Mouse (Mus musculus) testis, postnatal 14 days (tissue): ENCODE measurements around the gene Mad1l1.

Experiments used
- DNase-seq: peaks from one replicate; pipeline ENCODE4 v3.0.0; 2021; ENCODE audit warnings: low spot score

Gene Mad1l1

GRCm38 (mm10) chr5:140176370-140176769, 145.0 kb downstream of the Mad1l1 start:
- DNase-seq, result no peak

GRCm38 (mm10) chr5:140174814-140175490, 146.4 kb downstream of the Mad1l1 start:
- no peak for DNase-seq

- DNase-seq, result no peak
Measured at GRCm38 (mm10) chr5:140174066-140174465, 147.3 kb downstream of the Mad1l1 start.

- DNase-seq, result no peak
Measured at GRCm38 (mm10) chr5:140173181-140173580, 148.2 kb downstream of the Mad1l1 start.

- no peak for DNase-seq
Measured at GRCm38 (mm10) chr5:140171710-140172109, 149.6 kb downstream of the Mad1l1 start.

- DNase-seq, result no peak
Measured at GRCm38 (mm10) chr5:140167531-140167930, 153.8 kb downstream of the Mad1l1 start.

GRCm38 (mm10) chr5:140167080-140167479, 154.3 kb downstream of the Mad1l1 start:
- DNase-seq, result no peak

GRCm38 (mm10) chr5:140163947-140164346, 157.4 kb downstream of the Mad1l1 start:
- DNase-seq, result no peak

GRCm38 (mm10) chr5:140162071-140162845, 159.1 kb downstream of the Mad1l1 start:
- no peak for DNase-seq

- DNase-seq, result no peak
Measured at GRCm38 (mm10) chr5:140159007-140159406, 162.3 kb downstream of the Mad1l1 start.

- DNase-seq, result no peak
Measured at GRCm38 (mm10) chr5:140157886-140158627, 163.3 kb downstream of the Mad1l1 start.

GRCm38 (mm10) chr5:140154166-140154565, 167.2 kb downstream of the Mad1l1 start:
- no peak for DNase-seq

GRCm38 (mm10) chr5:140151871-140152270, 169.5 kb downstream of the Mad1l1 start:
- DNase-seq, result no peak

- DNase-seq, result no peak
Measured at GRCm38 (mm10) chr5:140151180-140151579, 170.2 kb downstream of the Mad1l1 start.

- DNase-seq, result no peak
Measured at GRCm38 (mm10) chr5:140150694-140151093, 170.7 kb downstream of the Mad1l1 start.

- DNase-seq, result no peak
Measured at GRCm38 (mm10) chr5:140150136-140150535, 171.2 kb downstream of the Mad1l1 start.

- no peak for DNase-seq
Measured at GRCm38 (mm10) chr5:140149298-140149697, 172.1 kb downstream of the Mad1l1 start.

GRCm38 (mm10) chr5:140143541-140143940, 177.8 kb downstream of the Mad1l1 start:
- no peak for DNase-seq

GRCm38 (mm10) chr5:140141336-140141735, 180.0 kb downstream of the Mad1l1 start:
- no peak for DNase-seq

- no peak for DNase-seq
Measured at GRCm38 (mm10) chr5:140140214-140140613, 181.1 kb downstream of the Mad1l1 start.

- DNase-seq, result no peak
Measured at GRCm38 (mm10) chr5:140135734-140136625, 185.4 kb downstream of the Mad1l1 start.

- DNase-seq, result no peak
Measured at GRCm38 (mm10) chr5:140134021-140134420, 187.3 kb downstream of the Mad1l1 start.
